Mouse (Mus musculus) liver, adult 2 months (tissue): ENCODE measurements around the gene Ccdc191. TPM values are rescaled to one million over a fixed set of nuclear protein-coding genes. Genes with fewer than 3 reads are reported as not detected.
A peak's percentile ranks its signal among the peaks of the same experiment; 100 is the strongest.

ENCODE experiments used
- DNase-seq: peaks from one replicate; pipeline ENCODE4 v3.0.0-alpha.2; 2011; ENCODE audit warnings: low read depth, low spot score; ENCODE audit errors: extremely low read depth
- H3K27ac ChIP-seq: fragments of 200-500 bp; replicated peaks from 2 replicates; pipeline ENCODE4 v1.5.1; 2012; ENCODE audit warnings: low read depth, mild to moderate bottlenecking, control low read depth, inconsistent platforms, low read length; ENCODE audit not compliant: insufficient read depth
- H3K27me3 ChIP-seq: fragments of 200-500 bp; 2 replicates; pipeline ENCODE4 v1.6.1; 2012; ENCODE audit warnings: mild to moderate bottlenecking, moderate library complexity, low read length, inconsistent platforms; ENCODE audit not compliant: control insufficient read depth, insufficient read depth
- H3K36me3 ChIP-seq: fragments of 200-500 bp; 2 replicates; pipeline ENCODE4 v1.6.1; 2012; ENCODE audit warnings: low read length, inconsistent platforms; ENCODE audit not compliant: control insufficient read depth, insufficient read depth
- H3K4me1 ChIP-seq: fragments of 200-500 bp; 2 replicates; pipeline ENCODE4 v1.6.1; 2011; ENCODE audit warnings: low read length; ENCODE audit not compliant: control insufficient read depth, insufficient read depth
- H3K4me3 ChIP-seq: fragments of 200-500 bp; 2 replicates; pipeline ENCODE4 v1.5.1; 2011; ENCODE audit warnings: low read depth, mild to moderate bottlenecking, control low read depth, low read length, moderate library complexity; ENCODE audit not compliant: insufficient read depth
- H3K79me2 ChIP-seq: fragments of 200-500 bp; 2 replicates; pipeline ENCODE4 v1.6.1; 2012; ENCODE audit warnings: inconsistent platforms, mild to moderate bottlenecking, low read length, moderate library complexity; ENCODE audit not compliant: control insufficient read depth, insufficient read depth
- H3K9ac ChIP-seq: fragments of 200-500 bp; 2 replicates; pipeline ENCODE4 v1.6.1; 2012; ENCODE audit warnings: low read depth, mild to moderate bottlenecking, control low read depth, inconsistent platforms, low read length
- CTCF ChIP-seq: fragments of 200-500 bp; IDR thresholded peaks from 2 replicates; pipeline ENCODE4 v1.5.1; 2011; ENCODE audit warnings: low read depth, low read length, control low read depth
- POLR2A ChIP-seq: fragments of 200-500 bp; IDR thresholded peaks from 2 replicates; pipeline ENCODE4 v1.6.1; 2011; ENCODE audit warnings: low read length, control low read depth; ENCODE audit not compliant: insufficient read depth; ENCODE audit errors: extremely low read depth
- WGBS: fragments of 180-500 bp; shearing (Covaris S2); methylation state at CpG from one replicate; pipeline ENCODE4 v1.1.7; 2018; 5-methylcytosine and 5-hydroxymethylcytosine counted together
- polyA plus RNA-seq: library from polyadenylated mRNA; depleted of rRNA; stranded (reverse); fragments of >200 nt; gene quantifications from 2 replicates; pipeline ENCODE4 v1.2.3, GENCODE M21; 2012
- total RNA-seq: library from RNA; depleted of rRNA; stranded (reverse); fragments of >200 nt; gene quantifications from 2 replicates; pipeline ENCODE4 v1.2.3, GENCODE M21; 2014

Gene Ccdc191
- total and polyA plus RNA-seq, 2 experiments, result 1.1 to 6.2 TPM

GRCm38 (mm10) chr16:43973606-43974220 is 84.1 kb downstream of the Ccdc191 start:
- H3K79me2 ChIP-seq, result no peaks in the 10 kb centered on the region
- H3K4me3 ChIP-seq, result no peak overlapping the region
- no peaks in the 10 kb centered on the region for H3K4me1 ChIP-seq
- H3K9ac ChIP-seq, result no peak overlapping the region
- WGBS, result 88% methylated on average over 22 of the region's 22 CpGs
- no peak for DNase-seq
- no peak for TF ChIP-seq POLR2A
- no peak for TF ChIP-seq CTCF
- H3K36me3 ChIP-seq, result no peaks in the 10 kb centered on the region
- H3K27me3 ChIP-seq, result no peaks in the 10 kb centered on the region
- no peak overlapping the region for H3K27ac ChIP-seq

DNA sequence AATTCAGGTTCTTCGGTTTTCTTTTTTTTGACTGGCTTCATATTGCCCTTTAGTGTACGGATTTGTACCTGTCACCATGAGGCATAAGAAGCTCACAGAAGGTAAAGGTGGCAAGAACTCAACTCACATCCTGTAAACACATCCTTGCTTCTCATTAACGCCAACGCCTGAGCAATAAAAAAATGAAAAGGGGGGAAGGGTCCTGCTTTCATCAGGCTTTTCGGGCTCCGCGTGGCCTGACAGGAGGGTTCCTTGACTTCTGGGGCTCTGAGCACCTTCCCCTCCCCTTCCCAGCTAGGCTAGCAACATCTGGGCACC is 89.4 kb downstream of the Ccdc191 start:
- H3K27ac ChIP-seq, result no peak overlapping the region
- H3K4me3 ChIP-seq, result peak overlapping the region; percentile 81
- no peak for DNase-seq
- H3K79me2 ChIP-seq, result no peaks in the 10 kb centered on the region
- H3K9ac ChIP-seq, result no peak overlapping the region
- 54% methylated on average over 7 of the region's 7 CpGs for WGBS
- TF ChIP-seq CTCF, result no peak
- no peak for TF ChIP-seq POLR2A
- peaks cover 15% of the 10 kb centered on the region for H3K36me3 ChIP-seq
- H3K4me1 ChIP-seq, result no peaks in the 10 kb centered on the region; the same call in 1 of the 2 replicates
- no peaks in the 10 kb centered on the region for H3K27me3 ChIP-seq

DNA sequence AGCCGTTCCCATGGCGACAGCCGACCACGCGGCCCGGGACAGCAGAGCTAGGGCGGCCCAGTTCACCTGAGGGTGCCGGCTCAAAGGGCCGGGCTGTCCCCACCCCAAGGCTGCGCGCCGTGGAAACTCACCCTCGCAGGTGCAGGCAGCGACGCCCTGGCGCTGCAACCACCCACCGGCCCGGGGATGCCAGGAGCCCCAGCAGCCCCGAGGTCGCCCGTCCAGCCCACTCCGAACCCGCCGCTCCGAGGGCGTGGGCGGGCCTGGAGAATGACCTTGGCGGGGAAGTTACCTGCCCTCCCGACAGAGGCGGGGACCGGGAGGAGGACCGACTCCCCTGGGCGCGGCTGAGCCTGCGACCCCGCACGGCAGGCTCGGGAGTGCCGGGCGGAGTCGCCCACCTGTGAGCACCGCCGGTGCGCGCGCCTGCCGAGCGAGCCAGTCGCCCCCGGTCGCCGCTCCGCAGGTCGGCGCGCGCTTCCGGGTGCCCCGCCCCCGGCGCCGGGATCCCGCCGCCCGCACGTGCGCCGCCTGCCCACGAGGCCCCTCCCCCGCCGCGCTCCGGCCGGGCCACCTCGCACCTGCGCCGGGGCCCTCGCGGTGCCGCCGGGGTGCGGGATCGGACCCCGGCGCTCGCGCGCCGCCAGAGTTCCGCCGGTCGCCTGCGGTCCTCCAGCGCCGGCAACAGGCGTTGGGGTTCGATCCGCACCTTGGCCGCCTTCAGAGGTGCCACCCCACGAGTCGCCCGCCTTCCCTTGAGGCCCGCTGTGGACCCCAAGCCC is 89.9 kb downstream of the Ccdc191 start, which contains the start of gene Zdhhc23:
Gene Zdhhc23 (minus strand): TSS at position 464 of the 782 bp plus-strand sequence.
- H3K27me3 ChIP-seq, result no peaks in the 10 kb centered on the region
- H3K79me2 ChIP-seq, result no peaks in the 10 kb centered on the region
- H3K27ac ChIP-seq, result no peak within 1 kb of the TSS
- H3K9ac ChIP-seq, result peak within 1 kb of the TSS; percentile 69
- H3K4me1 ChIP-seq, result no peaks in the 10 kb centered on the region; the same call in 1 of the 2 replicates
- H3K36me3 ChIP-seq, result peaks cover 15% of the 10 kb centered on the region
- WGBS, result 3% methylated on average over 99 of the region's 103 CpGs
- TF ChIP-seq CTCF (no peak), POLR2A (no peak)
- H3K4me3 ChIP-seq, result peak within 1 kb of the TSS; percentile 81
- no peak for DNase-seq

- Histone ChIP-seq H3K27ac (no peak overlapping the region), H3K79me2 (no peaks in the 10 kb centered on the region), H3K27me3 (no peaks in the 10 kb centered on the region), H3K36me3 (peaks cover 19% of the 10 kb centered on the region), H3K9ac (peak overlapping the region; percentile 69), H3K4me3 (peak overlapping the region; percentile 81), H3K4me1 (no peaks in the 10 kb centered on the region; the same call in 1 of the 2 replicates)
- no peak for DNase-seq
- 38% methylated on average over 9 of the region's 9 CpGs for WGBS
- TF ChIP-seq CTCF (no peak), POLR2A (no peak)
Measured at GRCm38 (mm10) chr16:43980110-43980609, 90.6 kb downstream of the Ccdc191 start.

GRCm38 (mm10) chr16:43986299-43986698 is 96.7 kb downstream of the Ccdc191 start:
- 96% methylated on average over 4 of the region's 4 CpGs for WGBS
- TF ChIP-seq CTCF, result no peak
- TF ChIP-seq POLR2A, result no peak
- Histone ChIP-seq H3K36me3 (peaks cover 52% of the 10 kb centered on the region), H3K27ac (no peak overlapping the region), H3K27me3 (no peaks in the 10 kb centered on the region), H3K4me1 (no peaks in the 10 kb centered on the region), H3K9ac (no peak overlapping the region), H3K79me2 (no peaks in the 10 kb centered on the region), H3K4me3 (no peak overlapping the region)
- DNase-seq, result no peak

- 90% methylated on average over 3 of the region's 3 CpGs for whole genome bisulfite sequencing
- TF ChIP-seq CTCF (no peak), POLR2A (no peak)
- no peak overlapping the region for H3K4me3 ChIP-seq
- no peaks in the 10 kb centered on the region for H3K4me1 ChIP-seq
- peaks cover 36% of the 10 kb centered on the region for H3K36me3 ChIP-seq
- no peak overlapping the region for H3K9ac ChIP-seq
- no peak overlapping the region for H3K27ac ChIP-seq
- H3K27me3 ChIP-seq, result no peaks in the 10 kb centered on the region
- H3K79me2 ChIP-seq, result no peaks in the 10 kb centered on the region
- DNase-seq, result no peak
Measured at GRCm38 (mm10) chr16:43994623-43995022, 105.0 kb downstream of the Ccdc191 start.
